In the genomic region with DNA sequence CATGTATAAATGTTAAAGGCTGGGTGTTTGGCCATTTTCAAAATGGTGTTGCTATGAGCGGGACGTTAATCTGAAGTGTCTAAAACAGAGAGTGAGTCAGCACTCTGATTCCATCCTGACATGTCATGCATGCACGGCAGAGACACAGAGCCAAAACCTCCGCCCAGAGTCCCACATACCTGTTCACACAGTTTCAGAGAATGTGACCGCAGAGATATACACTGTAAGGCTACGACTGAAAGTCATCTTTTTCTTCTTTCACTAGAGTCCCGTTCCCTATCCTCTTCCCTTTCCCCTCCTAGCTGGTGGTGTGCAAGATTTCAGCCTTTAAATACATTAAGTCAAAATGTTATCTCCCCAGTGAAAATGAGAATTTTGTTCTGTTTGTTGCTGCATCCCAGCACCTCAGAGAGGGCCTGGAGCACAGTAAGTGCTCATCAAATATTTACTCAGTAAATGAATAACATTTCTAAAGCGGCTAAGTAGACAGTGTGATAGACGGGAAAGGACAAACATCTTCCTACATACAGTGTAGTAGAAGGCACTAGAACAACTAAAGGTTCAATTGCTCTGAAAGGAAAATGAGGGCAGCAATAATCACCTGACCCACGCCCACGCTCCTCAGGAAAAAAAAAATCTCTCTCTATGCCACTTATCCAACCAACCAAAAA, we compare ENCODE assay signal across 17 mouse cellular contexts. TPM values are rescaled to one million over a fixed set of nuclear protein-coding genes. Genes with fewer than 3 reads are reported as not detected.
A peak's percentile ranks its signal among the peaks of the same experiment; 100 is the strongest.
DNase-seq lines count a peak whose midpoint lies in the region; ATAC-seq and TF ChIP-seq lines count a peak whose summit lies in the region.
"Had no signal": no experiment of that assay in that cellular context is flagged by ENCODE, and none has a peak within 500 bp of the region (broad histone marks: within the 10 kb centered on the region; RNA-seq: fewer than 3 reads in every experiment).

No protein-coding gene starts in this region.

- peaks cover 4% of the 10 kb centered on the region for H3K36me3 ChIP-seq in liver, adult 2 months (ENCODE audit: control insufficient read depth, insufficient read depth, low read length)
- H3K36me3 ChIP-seq in intestine, embryonic 16.5 days (ENCODE audit: control insufficient read depth, insufficient read depth, low read length) = no peaks in the 10 kb centered on the region
- H3K36me3 ChIP-seq in liver, embryonic 12.5 days = no peaks in the 10 kb centered on the region
- H3K36me3 ChIP-seq: G1E had no signal

- TF ChIP-seq CTCF in liver, adult 2 months (IDR thresholded peaks at IDR 0.05; ENCODE audit: low read depth, low read length) = no peak

- H3K27me3 ChIP-seq in liver, adult 2 months (ENCODE audit: control insufficient read depth, insufficient read depth, low read length) = no peaks in the 10 kb centered on the region
- no peaks in the 10 kb centered on the region for H3K27me3 ChIP-seq in intestine, embryonic 16.5 days (replicated peaks; ENCODE audit: control insufficient read depth, insufficient read depth, low read length)
- no peaks in the 10 kb centered on the region for H3K27me3 ChIP-seq in liver, embryonic 12.5 days (replicated peaks)
- H3K27me3 ChIP-seq: forebrain, embryonic 13.5 days; lung, embryonic 15.5 days had no signal

- H3K27ac ChIP-seq in liver, adult 2 months (replicated peaks; ENCODE audit: insufficient read depth, low read depth, low read length) = peak overlapping the region; percentile 98
- no peak overlapping the region for H3K27ac ChIP-seq in intestine, embryonic 16.5 days (ENCODE audit: low read length)
- H3K27ac ChIP-seq in liver, embryonic 12.5 days = no peak overlapping the region
- H3K27ac ChIP-seq: forebrain, embryonic 13.5 days; hindbrain, embryonic 14.5 days; lung, embryonic 15.5 days had no signal

- intact Hi-C loops in gastrocnemius, postnatal 36 days (cut with DNase I) = no loop called here

- DNase-seq in liver, adult 2 months (ENCODE audit: extremely low read depth, low read depth, low spot score) = peak; percentile 82
- DNase-seq in liver = no peak
- DNase-seq in lung, postnatal 36 days = peak; percentile 45
- DNase-seq in thymus, adult 18-20 months = no peak
- no peak for DNase-seq in gastrocnemius, postnatal 36 days
- DNase-seq: cerebellum, postnatal 25 days; heart, postnatal 14 days; kidney, adult 11 months; right cerebral cortex, postnatal 14 days had no signal

- no peak overlapping the region for H3K4me3 ChIP-seq in liver, adult 2 months (ENCODE audit: insufficient read depth, low read depth, low read length)
- H3K4me3 ChIP-seq in intestine, embryonic 16.5 days (ENCODE audit: low read length) = no peak overlapping the region
- H3K4me3 ChIP-seq in liver, embryonic 12.5 days = no peak overlapping the region
- H3K4me3 ChIP-seq: forebrain, embryonic 13.5 days; lung, embryonic 15.5 days had no signal

- H3K9me3 ChIP-seq in intestine, embryonic 16.5 days (ENCODE audit: control insufficient read depth, low read length) = no peaks in the 10 kb centered on the region
- no peaks in the 10 kb centered on the region for H3K9me3 ChIP-seq in liver, embryonic 12.5 days (replicated peaks)
- H3K9me3 ChIP-seq: forebrain, embryonic 13.5 days; G1E; lung, embryonic 15.5 days had no signal

- peak; percentile 66 for ATAC-seq in intestine, embryonic 16.5 days
- ATAC-seq in liver, embryonic 12.5 days = peak; percentile 42; the same call in 1 of the 2 replicates
- ATAC-seq in erythroblast, adult 5-6 weeks (replicated peaks; ENCODE audit: low FRiP score, poor library complexity, severe bottlenecking) = no peak
- ATAC-seq: CD4-positive, CD25-positive, alpha-beta regulatory T cell, adult 4 months; forebrain, embryonic 13.5 days had no signal

- peaks cover 18% of the 10 kb centered on the region for H3K4me1 ChIP-seq in liver, adult 2 months (ENCODE audit: control insufficient read depth, insufficient read depth, low read length)
- peaks cover 16% of the 10 kb centered on the region for H3K4me1 ChIP-seq in intestine, embryonic 16.5 days (ENCODE audit: control insufficient read depth, insufficient read depth, low read length)
- peaks cover 2% of the 10 kb centered on the region; the same call in 1 of the 2 replicates for H3K4me1 ChIP-seq in liver, embryonic 12.5 days

- TF ChIP-seq POLR2A in liver, adult 2 months (IDR thresholded peaks at IDR 0.05; ENCODE audit: extremely low read depth, insufficient read depth, low read length) = no peak

- peaks cover 26% of the 10 kb centered on the region for H3K79me2 ChIP-seq in liver, adult 2 months (ENCODE audit: control insufficient read depth, insufficient read depth, low read length)

- peak overlapping the region; percentile 5; the same call in 1 of the 2 replicates for H3K4me2 ChIP-seq in intestine, embryonic 16.5 days (ENCODE audit: low read depth, low read length)
- no peak overlapping the region for H3K4me2 ChIP-seq in liver, embryonic 12.5 days
- H3K4me2 ChIP-seq: forebrain, embryonic 13.5 days; hindbrain, embryonic 14.5 days; lung, embryonic 15.5 days had no signal

- 15% methylated on average over 11 of the region's 11 CpGs for WGBS in liver, adult 2 months
- 61% methylated on average over 11 of the region's 11 CpGs for WGBS in intestine, embryonic 16.5 days
- 60% methylated on average over 11 of the region's 11 CpGs for WGBS in liver, embryonic 12.5 days (ENCODE audit: insufficient replicate concordance)

- peak overlapping the region; percentile 43; the same call in 1 of the 2 replicates for H3K9ac ChIP-seq in liver, adult 2 months (ENCODE audit: low read depth, low read length)
- no peak overlapping the region for H3K9ac ChIP-seq in intestine, embryonic 16.5 days (ENCODE audit: low read depth, low read length)
- no peak overlapping the region for H3K9ac ChIP-seq in liver, embryonic 12.5 days
- H3K9ac ChIP-seq: forebrain, embryonic 13.5 days; hindbrain, embryonic 14.5 days; lung, embryonic 15.5 days had no signal

RNA-seq across cellular contexts. Expression of a gene that starts 59.5 kb away (rescaled TPM):
- 158 and 176 TPM in 2 replicates for total RNA-seq in liver, adult 2 months (2014; rRNA removed)
- polyA plus RNA-seq in liver, adult 2 months (2012; rRNA removed) = 35.1 and 41.7 TPM in 2 replicates
- 30.8 and 40.8 TPM in 2 replicates for polyA plus RNA-seq in intestine, embryonic 16.5 days (2015; fragmentation: Nextera tagmentation; extraction: Ambion mirVana)
- polyA plus RNA-seq in liver, embryonic 12.5 days (2016; fragmentation: Nextera tagmentation; extraction: Ambion mirVana) = 12.0 and 13.2 TPM in 2 replicates
- 10 to 100 TPM in 1 of 2 experiments, 1 to 10 TPM in 1; 8.9 to 13.0 TPM for total RNA-seq in gastrocnemius, postnatal 36 days (2021)
- 0.63 TPM in 1 of 2 replicates, not detected in the other for total RNA-seq in erythroblast, adult 5-6 weeks (2015; ENCODE audit: low replicate concordance)
- 1.1 and 3.5 TPM in 2 replicates for total RNA-seq in erythroblast, adult 5-6 weeks (2017; ENCODE audit: low replicate concordance)
- polyA plus RNA-seq: G1E had no signal

Comparison
In these comparisons a context has a peak if more than half of its experiments do, and no peak if none do; other contexts are left out.
1. DNase-seq: peak in liver, adult 2 months (single experiment) and lung, postnatal 36 days (single experiment); none in liver (single experiment), thymus, adult 18-20 months (0 of 2) and gastrocnemius, postnatal 36 days (0 of 2).
2. RNA of a gene that starts 59.5 kb away (total RNA-seq): 158 to 176 TPM in liver, adult 2 months; 8.9 to 13.0 TPM in gastrocnemius, postnatal 36 days and 0.63 to 3.5 TPM in erythroblast, adult 5-6 weeks; every median in the first group is over 10 times any median in the second.